Mouse (Mus musculus) hindbrain, embryonic 14.5 days (tissue): Measurements from ENCODE around the gene H2al3. TPM values are rescaled to one million over a fixed set of nuclear protein-coding genes. Genes with fewer than 3 reads are reported as not detected.

Experiments
- ATAC-seq: fragments of 200-750 bp; cut with Nextera tagmentation; 2 replicates; pipeline ENCODE4 v1.8.0; 2017; ENCODE audit warnings: moderate number of reproducible peaks, mild to moderate bottlenecking, moderate TSS enrichment, moderate library complexity; ENCODE audit not compliant: low FRiP score
- DNase-seq: peaks from one replicate; pipeline ENCODE4 v3.0.0-alpha.2; 2015; ENCODE audit warnings: low spot score
- H3K27ac ChIP-seq: fragments of 300-500 bp; sonication (generic); 2 replicates; pipeline ENCODE4 v1.5.1; 2014; ENCODE audit warnings: mild to moderate bottlenecking, moderate library complexity
- H3K27me3 ChIP-seq: fragments of 300-500 bp; sonication (generic); 2 replicates; pipeline ENCODE4 v1.6.1; 2014; ENCODE audit warnings: mild to moderate bottlenecking, low read length, mixed read lengths; ENCODE audit not compliant: control insufficient read depth, insufficient read depth
- H3K36me3 ChIP-seq: fragments of 300-500 bp; sonication (generic); replicated peaks from 2 replicates; pipeline ENCODE4 v1.6.1; 2014; ENCODE audit not compliant: control insufficient read depth, insufficient read depth
- H3K4me1 ChIP-seq: fragments of 300-500 bp; sonication (generic); replicated peaks from 2 replicates; pipeline ENCODE4 v1.6.1; 2014; ENCODE audit warnings: antibody characterized with exemption, low read length, mixed read lengths; ENCODE audit not compliant: control insufficient read depth, insufficient read depth
- H3K4me2 ChIP-seq: fragments of 300-500 bp; sonication (generic); replicated peaks from 2 replicates; pipeline ENCODE4 v1.6.1; 2014; ENCODE audit warnings: mild to moderate bottlenecking, moderate library complexity
- H3K4me3 ChIP-seq: fragments of 300-500 bp; sonication (generic); replicated peaks from 2 replicates; pipeline ENCODE4 v1.5.1; 2014; ENCODE audit warnings: mild to moderate bottlenecking, low read length
- H3K9ac ChIP-seq: fragments of 300-500 bp; sonication (generic); 2 replicates; pipeline ENCODE4 v1.6.1; 2014
- H3K9me3 ChIP-seq: fragments of 300-500 bp; sonication (generic); 2 replicates; pipeline ENCODE4 v1.6.1; 2016; ENCODE audit warnings: low read length; ENCODE audit not compliant: control insufficient read depth
- WGBS: fragments of 180-500 bp; shearing (Covaris S2); extraction: QIAGEN DNeasy Blood & Tissue Kit; methylation state at CpG from one replicate; pipeline ENCODE4 v1.1.7; 2014; 5-methylcytosine and 5-hydroxymethylcytosine counted together
- polyA plus RNA-seq: library from polyadenylated mRNA; unstranded; fragments of >200 nt; fragmentation: Nextera tagmentation; extraction: Ambion mirVana; gene quantifications from 2 replicates; pipeline ENCODE4 v1.2.1, GENCODE M21; 2014

The H2al3 gene
- not detected in 2 replicates for polyA plus RNA-seq

- H3K9ac ChIP-seq: no peak within 1 kb of the TSS
- no peaks in the 10 kb centered on the region for H3K9me3 ChIP-seq
- H3K4me3 ChIP-seq: no peak within 1 kb of the TSS
- ATAC-seq (no peak), DNase-seq (no peak)
- WGBS: 29% methylated on average over 1 of the region's 1 CpGs
- no peaks in the 10 kb centered on the region for H3K27me3 ChIP-seq
- H3K4me2 ChIP-seq: no peak within 1 kb of the TSS
- H3K4me1 ChIP-seq: no peaks in the 10 kb centered on the region
- H3K36me3 ChIP-seq: no peaks in the 10 kb centered on the region
- H3K27ac ChIP-seq: no peak within 1 kb of the TSS
These were observed at the start of gene H2al3 for GRCm38 (mm10) chrX:9849403-9849802. Gene H2al3 (plus strand): TSS chrX:9849703.

DNA sequence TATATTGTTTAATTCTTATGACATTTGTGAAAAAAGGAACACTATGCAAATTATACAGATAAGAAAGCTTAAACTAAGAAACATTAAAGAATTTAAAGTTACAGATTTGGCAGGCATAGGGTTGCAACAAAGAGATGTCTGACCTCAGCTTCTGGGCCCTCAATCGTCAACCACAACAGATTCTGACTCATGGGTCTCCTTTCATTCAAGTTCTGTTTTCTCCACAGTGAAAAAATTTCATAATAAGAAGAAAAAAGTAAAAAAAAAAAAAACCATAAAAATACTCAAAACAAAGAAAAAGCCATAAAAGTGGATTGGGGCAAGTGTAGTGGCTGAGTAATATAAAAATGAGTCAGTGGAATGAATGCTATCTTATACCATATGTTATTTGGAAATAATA is 39.4 kb upstream of the H2al3 start:
- H3K9me3 ChIP-seq: no peaks in the 10 kb centered on the region
- no peak overlapping the region for H3K9ac ChIP-seq
- no peak overlapping the region for H3K4me3 ChIP-seq
- no peaks in the 10 kb centered on the region for H3K4me1 ChIP-seq
- 94% methylated on average over 1 of the region's 1 CpGs for WGBS
- DNase-seq: no peak
- no peaks in the 10 kb centered on the region for H3K36me3 ChIP-seq
- no peaks in the 10 kb centered on the region for H3K27me3 ChIP-seq
- no peak overlapping the region for H3K27ac ChIP-seq
- H3K4me2 ChIP-seq: no peak overlapping the region
- ATAC-seq: no peak

DNA sequence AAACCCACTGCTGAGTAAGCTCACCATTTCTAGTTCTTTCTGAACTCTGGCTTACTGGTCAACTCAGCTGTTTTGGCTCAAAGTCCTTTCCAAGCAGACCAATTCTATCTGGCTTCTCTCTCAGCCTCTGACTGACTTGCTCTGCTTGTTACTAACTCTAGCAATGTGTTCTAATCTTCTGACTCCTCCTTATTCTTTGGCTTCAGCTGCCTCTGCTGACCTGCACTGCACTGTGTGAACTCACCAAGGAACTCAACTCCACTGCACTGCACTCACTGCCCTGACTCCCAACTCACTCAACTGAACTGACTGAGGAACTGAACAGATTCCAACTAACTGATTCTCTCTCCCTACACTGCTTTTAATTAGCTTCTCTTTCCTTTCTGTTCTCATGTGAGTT is 37.0 kb upstream of the H2al3 start:
- DNase-seq (no peak), ATAC-seq (no peak)
- Histone ChIP-seq H3K9me3 (no peaks in the 10 kb centered on the region), H3K36me3 (no peaks in the 10 kb centered on the region), H3K27ac (no peak overlapping the region), H3K27me3 (no peaks in the 10 kb centered on the region), H3K4me3 (no peak overlapping the region), H3K4me1 (no peaks in the 10 kb centered on the region), H3K9ac (no peak overlapping the region), H3K4me2 (no peak overlapping the region)

DNA sequence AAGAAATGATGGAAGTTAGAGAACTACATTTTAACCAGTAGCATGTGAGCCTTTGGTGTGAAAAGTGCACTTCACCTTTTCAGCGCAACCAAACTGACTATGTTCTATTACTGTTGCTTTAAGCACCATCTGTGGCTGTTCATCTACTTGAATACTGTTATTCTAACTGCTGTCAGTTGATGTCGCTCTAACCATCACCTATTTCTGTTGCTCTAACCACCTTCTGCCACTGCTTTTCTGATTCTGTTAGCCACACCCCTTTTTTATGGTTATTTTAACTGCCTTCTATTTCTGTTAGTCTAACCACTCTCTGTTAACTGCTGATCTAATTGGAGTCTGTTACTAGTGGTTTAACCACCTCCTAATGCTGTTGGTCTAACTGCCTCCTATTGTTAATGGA is 14.7 kb upstream of the H2al3 start:
- H3K4me2 ChIP-seq: no peak overlapping the region
- H3K9me3 ChIP-seq: no peaks in the 10 kb centered on the region
- 60% methylated on average over 2 of the region's 2 CpGs for WGBS
- no peak for ATAC-seq
- H3K36me3 ChIP-seq: no peaks in the 10 kb centered on the region
- no peaks in the 10 kb centered on the region for H3K27me3 ChIP-seq
- H3K9ac ChIP-seq: no peak overlapping the region
- H3K27ac ChIP-seq: no peak overlapping the region
- no peaks in the 10 kb centered on the region for H3K4me1 ChIP-seq
- DNase-seq: no peak
- no peak overlapping the region for H3K4me3 ChIP-seq

GRCm38 (mm10) chrX:9846628-9847027 is 2.9 kb upstream of the H2al3 start, which contains the start of gene Hypm:
Gene Hypm (plus strand): TSS chrX:9846928.
- Histone ChIP-seq H3K27me3 (no peaks in the 10 kb centered on the region), H3K4me2 (no peak within 1 kb of the TSS), H3K36me3 (no peaks in the 10 kb centered on the region), H3K4me1 (no peaks in the 10 kb centered on the region), H3K9me3 (no peaks in the 10 kb centered on the region), H3K27ac (no peak within 1 kb of the TSS), H3K4me3 (no peak within 1 kb of the TSS), H3K9ac (no peak within 1 kb of the TSS)
- ATAC-seq: no peak
- DNase-seq: no peak
- 84% methylated on average over 3 of the region's 3 CpGs for WGBS

DNA sequence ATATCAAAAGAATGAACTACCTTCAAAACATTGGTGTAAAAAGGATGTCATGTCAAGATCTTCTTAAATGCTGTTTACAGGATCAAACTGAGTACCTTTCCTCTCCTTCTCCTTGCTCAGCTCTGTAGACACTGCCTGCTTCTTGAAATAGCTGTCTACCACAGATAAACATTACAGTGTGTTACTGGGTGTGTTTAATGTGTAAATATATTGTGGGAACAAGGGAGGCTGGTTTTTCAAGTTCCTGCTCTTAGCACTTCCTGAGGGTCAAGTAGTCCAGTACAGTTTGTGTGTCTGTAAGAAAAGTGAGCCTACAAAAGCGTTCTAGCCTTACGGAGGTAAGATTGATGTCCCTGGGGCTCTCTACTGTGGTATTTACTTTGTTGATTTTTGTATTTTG is 12.4 kb downstream of the H2al3 start:
- no peak for ATAC-seq

DNA sequence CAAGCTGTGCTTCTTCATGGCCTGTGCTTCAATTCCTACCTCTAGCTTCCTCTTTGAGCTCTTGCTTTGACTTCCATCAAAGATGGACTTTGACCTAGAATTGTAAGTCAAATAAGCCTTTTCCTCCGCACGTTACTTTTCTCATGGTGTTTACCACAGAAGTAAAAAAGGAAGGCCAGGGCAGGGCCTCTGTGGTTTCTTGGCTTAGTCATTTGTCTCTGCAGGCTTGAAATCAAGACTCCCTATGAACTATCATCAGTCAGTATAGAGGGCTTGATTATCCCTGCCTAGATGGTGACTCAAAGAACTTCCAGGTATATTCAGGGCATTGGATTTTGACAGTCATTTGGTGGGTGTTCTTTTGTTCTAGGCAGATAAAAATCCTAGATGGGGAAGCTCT is 26.0 kb downstream of the H2al3 start:
- DNase-seq: no peak
- H3K4me2 ChIP-seq: no peak overlapping the region
- no peaks in the 10 kb centered on the region for H3K4me1 ChIP-seq
- 85% methylated on average over 2 of the region's 2 CpGs for WGBS
- no peaks in the 10 kb centered on the region for H3K9me3 ChIP-seq
- ATAC-seq: no peak
- H3K4me3 ChIP-seq: no peak overlapping the region
- no peak overlapping the region for H3K9ac ChIP-seq
- no peak overlapping the region for H3K27ac ChIP-seq
- no peaks in the 10 kb centered on the region for H3K27me3 ChIP-seq
- no peaks in the 10 kb centered on the region for H3K36me3 ChIP-seq

More for the DNA sequence above, 12.4 kb downstream of the H2al3 start:
- no peak overlapping the region for H3K4me3 ChIP-seq
- no peak for DNase-seq
- 88% methylated on average over 2 of the region's 2 CpGs for WGBS
- H3K27me3 ChIP-seq: no peaks in the 10 kb centered on the region
- no peak overlapping the region for H3K9ac ChIP-seq
- H3K9me3 ChIP-seq: no peaks in the 10 kb centered on the region
- no peak overlapping the region for H3K27ac ChIP-seq
- no peaks in the 10 kb centered on the region for H3K4me1 ChIP-seq
- H3K4me2 ChIP-seq: no peak overlapping the region
- H3K36me3 ChIP-seq: no peaks in the 10 kb centered on the region

GRCm38 (mm10) chrX:9885322-9885721 is 35.8 kb downstream of the H2al3 start, which contains the start of gene Sytl5:
Gene Sytl5 (plus strand): TSS chrX:9885622.
- no peak within 1 kb of the TSS for H3K4me3 ChIP-seq
- H3K27me3 ChIP-seq: no peaks in the 10 kb centered on the region
- H3K27ac ChIP-seq: no peak within 1 kb of the TSS
- no peak within 1 kb of the TSS for H3K9ac ChIP-seq
- H3K4me2 ChIP-seq: no peak within 1 kb of the TSS
- DNase-seq (no peak), ATAC-seq (no peak)
- H3K36me3 ChIP-seq: no peaks in the 10 kb centered on the region
- no peaks in the 10 kb centered on the region for H3K4me1 ChIP-seq
- 70% methylated on average over 2 of the region's 2 CpGs for WGBS
- H3K9me3 ChIP-seq: no peaks in the 10 kb centered on the region
